Mouse (Mus musculus) lung, postnatal 0 days (tissue): Measurements from ENCODE around the gene Cryge.

ENCODE experiments used
- CTCF ChIP-seq: IDR thresholded peaks from 2 replicates; pipeline ENCODE4 v1.5.1; 2016; ENCODE audit warnings: antibody characterized with exemption, mild to moderate bottlenecking
- EP300 ChIP-seq: IDR thresholded peaks from 2 replicates; pipeline ENCODE4 v1.6.1; 2016; ENCODE audit warnings: antibody characterized with exemption, mild to moderate bottlenecking, control low read depth

DNA sequence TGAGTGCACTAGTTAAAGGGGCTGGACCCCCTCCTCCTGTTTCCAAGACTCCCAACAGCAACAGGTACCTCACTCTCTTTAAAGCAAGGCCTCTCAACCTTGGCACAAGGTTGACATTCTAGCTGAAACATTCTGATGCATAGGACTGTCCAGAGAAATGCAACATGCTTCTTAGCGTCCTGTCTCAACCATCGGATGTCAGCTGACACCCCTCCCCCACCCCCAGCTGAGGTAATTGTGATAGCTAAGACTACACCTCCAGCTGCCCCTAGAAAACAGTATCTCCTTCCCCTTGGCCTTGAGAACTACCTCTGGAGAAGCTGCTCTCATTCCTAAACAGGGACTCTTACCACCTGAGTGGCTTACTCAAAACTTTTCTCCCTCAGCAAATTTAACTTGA, 1.2 kb upstream of the Cryge start:
- TF ChIP-seq CTCF (no peak), EP300 (no peak)
